Mouse (Mus musculus): ENCODE measurements around the gene Slc2a2.

DNA sequence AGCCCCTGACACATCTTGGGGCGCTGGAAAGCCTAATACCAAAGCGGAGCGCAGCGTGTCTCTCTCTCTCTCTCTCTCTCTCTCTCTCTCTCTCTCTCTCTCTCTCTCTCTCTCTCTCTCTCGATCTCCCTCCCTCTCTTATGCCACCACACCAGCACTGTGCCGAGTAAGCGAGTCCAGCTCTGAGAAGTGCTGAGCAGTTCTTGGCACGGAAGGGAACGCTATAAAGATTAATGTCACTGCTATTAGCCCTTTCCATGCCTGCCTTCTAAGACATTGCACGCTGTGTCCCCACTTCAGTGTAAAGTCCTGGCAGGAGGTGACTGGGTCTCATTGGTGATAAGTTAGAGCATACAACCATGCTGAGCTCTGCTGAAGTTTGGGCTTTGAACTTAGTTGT is 1.5 kb upstream of the Slc2a2 start:
- TF ChIP-seq POLR2A (IDR thresholded peaks at IDR 0.05; ENCODE audit: low read depth, low read length) (no peak), CTCF (conservative IDR thresholded peaks at IDR 0.05; ENCODE audit: insufficient read depth, insufficient read length, low read depth, low read length) (no peak)

Measured in kidney, adult 2 months (tissue).